Mouse (Mus musculus): Measurements from ENCODE around the gene Pdlim4.

GRCm38 (mm10) chr11:54053090-54053489 lies 15.7 kb downstream of the Pdlim4 start:
- TF ChIP-seq POLR2A (IDR thresholded peaks at IDR 0.05; ENCODE audit: borderline replicate concordance, extremely low read depth, low read depth, low read length), result no peak
- no peak for TF ChIP-seq CTCF (IDR thresholded peaks at IDR 0.05; ENCODE audit: insufficient read depth, low read length)
